Comparison of ENCODE assay signal across 17 mouse cellular contexts in genomic region chr19:24990138-24990822, GRCm38 (mm10). TPM values are rescaled to one million over a fixed set of nuclear protein-coding genes. Genes with fewer than 3 reads are reported as not detected.
DNase-seq lines count a peak whose midpoint lies in the region; ATAC-seq and TF ChIP-seq lines count a peak whose summit lies in the region.
"Had no signal": no experiment of that assay in that cellular context is flagged by ENCODE, and none has a peak within 500 bp of the region (broad histone marks: within the 10 kb centered on the region; RNA-seq: fewer than 3 reads in every experiment).

No protein-coding gene starts in this region.

- no peak overlapping the region for H3K4me3 ChIP-seq in liver, adult 2 months (ENCODE audit: insufficient read depth, low read depth, low read length)
- H3K4me3 ChIP-seq in forebrain, embryonic 13.5 days, result no peak overlapping the region
- H3K4me3 ChIP-seq: left cerebral cortex, adult 2 months; limb, embryonic 13.5 days; midbrain, embryonic 13.5 days; stomach, embryonic 15.5 days had no signal

- no peaks in the 10 kb centered on the region for H3K79me2 ChIP-seq in liver, adult 2 months (ENCODE audit: control insufficient read depth, insufficient read depth, low read length)

- no peak for TF ChIP-seq POLR2A in liver, adult 2 months (IDR thresholded peaks at IDR 0.05; ENCODE audit: extremely low read depth, insufficient read depth, low read length)

- no peaks in the 10 kb centered on the region for H3K27me3 ChIP-seq in liver, adult 2 months (ENCODE audit: control insufficient read depth, insufficient read depth, low read length)
- no peaks in the 10 kb centered on the region for H3K27me3 ChIP-seq in forebrain, embryonic 13.5 days
- H3K27me3 ChIP-seq: midbrain, embryonic 13.5 days; stomach, embryonic 15.5 days had no signal

- TF ChIP-seq CTCF in liver, adult 2 months (IDR thresholded peaks at IDR 0.05; ENCODE audit: low read depth, low read length), result no peak

- H3K4me1 ChIP-seq in liver, adult 2 months (ENCODE audit: control insufficient read depth, insufficient read depth, low read length), result no peaks in the 10 kb centered on the region
- H3K4me1 ChIP-seq in forebrain, embryonic 13.5 days, result no peaks in the 10 kb centered on the region
- H3K4me1 ChIP-seq: midbrain, embryonic 13.5 days; stomach, embryonic 15.5 days had no signal

- DNase-seq in retina, postnatal 1 day, result peak; percentile 5
- DNase-seq in retina, embryonic 14.5 days (ENCODE audit: low spot score), result no peak
- peak; percentile 30 for DNase-seq in liver, adult 2 months (ENCODE audit: extremely low read depth, low read depth, low spot score)
- no peak for DNase-seq in left cerebral cortex, adult 11 months (ENCODE audit: low spot score)
- no peak for DNase-seq in kidney, adult 18-20 months
- no peak for DNase-seq in frontal cortex, adult 2 months (ENCODE audit: extremely low spot score in 1 of 2, low spot score in 1 of 2)
- DNase-seq: cerebellum, adult 9-11 months; heart, postnatal 10 days; kidney, adult 9 months had no signal

- H3K27ac ChIP-seq in liver, adult 2 months (replicated peaks; ENCODE audit: insufficient read depth, low read depth, low read length), result no peak overlapping the region
- H3K27ac ChIP-seq in forebrain, embryonic 13.5 days, result no peak overlapping the region
- H3K27ac ChIP-seq: hindbrain, postnatal 0 days; left cerebral cortex, adult 2 months; limb, embryonic 13.5 days; midbrain, embryonic 13.5 days; stomach, embryonic 15.5 days had no signal

- no peak overlapping the region for H3K9ac ChIP-seq in liver, adult 2 months (ENCODE audit: low read depth, low read length)
- H3K9ac ChIP-seq in forebrain, embryonic 13.5 days, result no peak overlapping the region
- H3K9ac ChIP-seq: limb, embryonic 13.5 days; midbrain, embryonic 13.5 days; stomach, embryonic 15.5 days had no signal

- H3K9me3 ChIP-seq in forebrain, embryonic 13.5 days (replicated peaks), result no peaks in the 10 kb centered on the region
- H3K9me3 ChIP-seq: limb, embryonic 13.5 days; midbrain, embryonic 13.5 days; stomach, embryonic 15.5 days had no signal

- ATAC-seq in megakaryocyte-erythroid progenitor cell, adult 5-6 weeks (replicated peaks; ENCODE audit: low FRiP score, low TSS enrichment, poor library complexity, severe bottlenecking), result peak; percentile 78
- ATAC-seq in forebrain, embryonic 13.5 days, result no peak
- ATAC-seq: CD4-positive, CD25-positive, alpha-beta regulatory T cell, adult 4 months; hindbrain, postnatal 0 days; midbrain, embryonic 13.5 days had no signal

- WGBS in liver, adult 2 months, result 61% methylated on average over 7 of the region's 7 CpGs
- WGBS in forebrain, embryonic 13.5 days, result 79% methylated on average over 7 of the region's 7 CpGs

- H3K36me3 ChIP-seq in liver, adult 2 months (ENCODE audit: control insufficient read depth, insufficient read depth, low read length), result no peaks in the 10 kb centered on the region
- H3K36me3 ChIP-seq in forebrain, embryonic 13.5 days (ENCODE audit: poor library complexity, severe bottlenecking), result no peaks in the 10 kb centered on the region
- H3K36me3 ChIP-seq: limb, embryonic 13.5 days; midbrain, embryonic 13.5 days; stomach, embryonic 15.5 days had no signal

- no peak overlapping the region for H3K4me2 ChIP-seq in forebrain, embryonic 13.5 days
- H3K4me2 ChIP-seq: limb, embryonic 13.5 days; midbrain, embryonic 13.5 days; stomach, embryonic 15.5 days had no signal

RNA-seq across cellular contexts. Expression of gene Dock8, which starts 9.1 kb away (rescaled TPM):
- total RNA-seq in liver, adult 2 months (2014; rRNA removed), result 8.9 and 10.9 TPM in 2 replicates
- 9.7 and 10.8 TPM in 2 replicates for polyA plus RNA-seq in liver, adult 2 months (2012; rRNA removed)
- 36.4 and 76.9 TPM in 2 replicates for total RNA-seq in megakaryocyte-erythroid progenitor cell, adult 5-6 weeks (2014; fragmentation: Nextera tagmentation)
- 21.8 and 24.9 TPM in 2 replicates for total RNA-seq in megakaryocyte-erythroid progenitor cell, adult 5-6 weeks (2017)
- polyA plus RNA-seq in frontal cortex, adult 2 months (2012; rRNA removed), result 1.4 and 2.1 TPM in 2 replicates
- 0.29 and 0.54 TPM in 2 replicates for polyA plus RNA-seq in forebrain, embryonic 13.5 days (2015; fragmentation: Nextera tagmentation; extraction: Ambion mirVana)

RNA-seq across cellular contexts. Expression of gene Cbwd1, which starts 28.9 kb away (rescaled TPM):
- total RNA-seq in liver, adult 2 months (2014; rRNA removed), result 8.5 and 9.7 TPM in 2 replicates
- polyA plus RNA-seq in liver, adult 2 months (2012; rRNA removed), result 0.82 and 1.1 TPM in 2 replicates
- total RNA-seq in megakaryocyte-erythroid progenitor cell, adult 5-6 weeks (2014; fragmentation: Nextera tagmentation), result 12.1 and 26.2 TPM in 2 replicates
- total RNA-seq in megakaryocyte-erythroid progenitor cell, adult 5-6 weeks (2017), result 35.4 and 46.7 TPM in 2 replicates
- polyA plus RNA-seq in frontal cortex, adult 2 months (2012; rRNA removed), result 11.3 and 15.9 TPM in 2 replicates
- 21.5 and 22.1 TPM in 2 replicates for polyA plus RNA-seq in forebrain, embryonic 13.5 days (2015; fragmentation: Nextera tagmentation; extraction: Ambion mirVana)

Comparison
In these comparisons a context has a peak if more than half of its experiments do, and no peak if none do; other contexts are left out.
1. DNase-seq: peak in retina, postnatal 1 day (single experiment) and liver, adult 2 months (single experiment); none in retina, embryonic 14.5 days (single experiment), left cerebral cortex, adult 11 months (single experiment), kidney, adult 18-20 months (single experiment) and frontal cortex, adult 2 months (0 of 2).